Mouse (Mus musculus): ENCODE measurements at regions not wholly inside any gene's neighbourhood (a gene's known extent, or its start where the extent isn't known, plus 50 kb on each side); places are given as distances from the start of the nearest gene placed in this dataset.

- DNase-seq: no peak
Measured at GRCm38 (mm10) chr8:36364567-36365231, 599.1 kb downstream of the Gm19410 start.

GRCm38 (mm10) chr8:36365945-36366344 is 600.4 kb downstream of the Gm19410 start:
- DNase-seq: no peak

DNA sequence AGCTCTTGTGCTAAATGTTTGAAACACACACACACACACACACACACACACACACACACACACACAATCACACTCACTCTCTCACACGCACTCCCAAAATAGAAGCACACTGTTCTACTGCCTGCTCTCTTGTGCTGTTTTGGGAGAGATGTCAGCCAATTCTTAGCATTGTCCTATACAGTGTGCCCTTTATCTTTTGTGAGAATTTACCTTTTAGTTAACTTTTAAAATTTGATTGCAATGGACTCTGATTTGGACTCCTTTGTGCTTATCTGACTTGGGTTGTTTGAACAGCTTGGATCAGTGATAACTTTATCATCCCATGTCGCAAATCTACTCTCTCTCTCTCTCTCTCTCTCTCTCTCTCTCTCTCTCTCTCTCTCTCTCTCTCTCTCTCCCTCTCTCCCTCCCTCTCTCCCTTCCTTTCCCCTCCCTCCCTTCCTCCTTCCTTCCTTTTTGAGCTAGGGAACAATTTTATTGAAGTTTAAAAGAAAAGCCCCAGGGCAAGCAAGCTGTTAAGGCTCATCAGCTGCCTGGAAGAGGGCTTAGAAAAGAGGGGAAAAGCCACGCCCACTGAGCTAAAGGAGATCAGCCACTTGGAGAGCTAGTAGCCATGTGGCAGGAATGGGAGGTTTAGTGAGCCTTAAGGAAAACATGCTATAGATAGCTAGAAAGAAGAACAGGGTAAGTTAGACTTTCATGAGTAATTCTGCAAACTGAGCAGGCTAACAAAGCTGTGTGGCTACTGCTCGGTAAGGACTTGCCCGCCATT is 611.2 kb downstream of the Gm19410 start:
- DNase-seq: peak; percentile 45

GRCm38 (mm10) chr8:36394487-36394886 is 598.9 kb upstream of the AI429214 start:
- no peak for DNase-seq

DNA sequence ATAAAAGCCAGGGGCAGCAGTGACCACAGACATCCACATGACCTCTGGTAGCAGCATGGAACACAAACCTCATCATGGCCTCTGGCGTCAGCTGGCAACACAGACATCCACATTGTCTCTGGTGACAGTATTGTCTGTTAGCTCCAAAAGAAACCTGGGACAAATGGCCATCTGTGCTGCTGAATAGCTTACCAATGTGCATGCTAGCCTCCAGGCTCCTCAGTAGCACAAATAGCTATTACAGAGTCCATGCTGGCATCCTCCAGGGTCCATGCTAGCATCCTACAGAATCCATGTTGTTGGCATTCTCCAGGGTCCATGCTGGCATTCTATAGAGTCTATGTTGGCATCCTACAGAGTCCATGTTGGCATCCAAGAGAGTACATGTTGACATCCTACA is 596.9 kb upstream of the AI429214 start:
- DNase-seq: no peak

DNA sequence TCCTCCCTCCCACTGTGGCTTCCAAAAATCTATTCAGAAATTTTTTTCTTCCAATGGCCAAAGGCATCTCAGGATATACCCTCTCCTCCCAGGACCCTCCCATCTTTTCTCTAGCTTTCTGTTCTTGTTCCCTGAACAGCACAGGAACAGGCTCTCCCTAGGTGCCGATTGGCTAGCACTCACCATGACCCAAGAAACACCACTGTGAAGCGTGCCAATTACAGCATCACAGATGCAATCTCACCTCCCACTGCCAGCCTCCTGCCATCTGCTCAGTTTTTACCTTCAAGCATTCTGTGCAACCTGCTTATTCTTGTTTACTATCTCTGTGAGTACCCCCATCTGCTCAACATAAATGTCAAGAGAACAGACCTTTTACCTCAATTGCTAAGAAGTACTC is 586.7 kb upstream of the AI429214 start:
- no peak for DNase-seq
